Mouse (Mus musculus): ENCODE measurements around the gene Irak4. TPM values are rescaled to one million over a fixed set of nuclear protein-coding genes. Genes with fewer than 3 reads are reported as not detected.
A peak's percentile ranks its signal among the peaks of the same experiment; 100 is the strongest.

The Irak4 gene
- 2.4 and 3.3 TPM in 2 replicates for polyA plus RNA-seq (2016; fragmentation: Nextera tagmentation; extraction: Ambion mirVana)

DNA sequence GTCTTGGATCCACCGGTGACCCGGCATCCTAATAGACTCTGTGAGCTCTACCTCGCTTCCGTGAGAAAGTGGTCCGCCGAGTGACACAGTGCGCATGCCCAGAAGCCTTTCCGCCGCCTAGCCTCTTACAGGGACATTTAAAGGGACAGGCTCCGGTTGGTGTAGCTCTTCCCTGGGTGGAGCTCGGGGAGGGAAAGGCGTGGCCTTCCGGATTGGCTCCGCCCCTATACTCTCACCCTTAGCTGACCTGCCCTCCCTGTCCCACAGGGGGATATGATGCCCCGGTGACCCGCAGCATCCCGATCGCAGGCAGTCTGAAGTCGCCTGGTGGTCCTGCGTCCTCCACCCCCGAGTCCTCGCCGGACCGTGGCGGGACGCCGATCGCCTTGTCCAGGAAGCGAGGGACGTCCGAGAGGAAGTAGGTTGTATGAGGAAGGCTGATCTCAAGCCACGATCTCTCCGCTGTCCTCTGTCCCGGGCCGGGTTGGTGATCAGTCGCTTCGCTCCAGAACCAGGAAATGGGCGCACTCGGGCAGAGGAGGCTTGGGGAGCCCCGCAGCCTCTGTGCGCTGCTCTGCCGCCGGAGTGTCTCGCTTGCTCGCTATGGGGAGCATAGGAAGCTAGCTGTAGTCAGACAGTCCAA, at the start of gene Irak4, which contains the start of gene Pus7l:
Gene Irak4, plus strand, starts transcription at position 235 of the 643 bp plus-strand sequence.
Gene Pus7l, minus strand, starts transcription at position 139 of the 643 bp plus-strand sequence.
- Histone ChIP-seq H3K36me3 (no peaks in the 10 kb centered on the region; the same call in 1 of the 2 replicates), H3K4me1 (peaks cover 11% of the 10 kb centered on the region), H3K4me3 (peak within 1 kb of the TSS; percentile 78), H3K27me3 (ENCODE audit: low read depth, poor library complexity, severe bottlenecking) (no peaks in the 10 kb centered on the region), H3K27ac (replicated peaks) (peak within 1 kb of the TSS; percentile 88), H3K9me3 (replicated peaks) (no peaks in the 10 kb centered on the region)
- peak; percentile 93 for DNase-seq (ENCODE audit: low spot score)
- under 1% methylated on average over 45 of the region's 45 CpGs for WGBS

GRCm38 (mm10) chr15:94494445-94494844, 49.0 kb upstream of the Irak4 start:
- H3K27me3 ChIP-seq (ENCODE audit: low read depth, poor library complexity, severe bottlenecking): no peaks in the 10 kb centered on the region
- H3K36me3 ChIP-seq: no peaks in the 10 kb centered on the region
- no peaks in the 10 kb centered on the region for H3K4me1 ChIP-seq
- no peak for DNase-seq (ENCODE audit: low spot score)
- WGBS: 98% methylated on average over 1 of the region's 1 CpGs
- H3K27ac ChIP-seq (replicated peaks): no peak overlapping the region
- H3K4me3 ChIP-seq: no peak overlapping the region
- H3K9me3 ChIP-seq (replicated peaks): peaks cover 8% of the 10 kb centered on the region; the same call in 1 of the 2 replicates

DNA sequence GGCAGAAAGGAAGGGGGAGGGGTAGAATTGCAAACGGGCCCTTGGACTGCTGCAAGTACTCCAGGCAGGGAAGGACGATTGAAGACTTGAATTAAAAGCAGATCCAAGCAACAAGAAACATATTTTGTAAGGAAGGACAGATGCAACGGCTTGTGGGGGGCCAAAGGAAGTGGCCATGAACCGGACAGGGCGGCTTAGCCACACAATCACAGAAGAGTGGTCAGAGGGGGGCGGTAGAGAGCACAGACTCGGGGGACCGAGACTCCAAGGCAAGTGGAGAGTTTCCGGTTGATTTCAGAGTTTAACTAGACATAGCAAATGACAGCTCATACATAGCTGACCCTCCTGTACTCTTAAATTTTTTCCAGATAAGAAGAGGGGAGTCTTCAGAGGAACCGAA, 47.5 kb upstream of the Irak4 start:
- no peaks in the 10 kb centered on the region for H3K27me3 ChIP-seq (ENCODE audit: low read depth, poor library complexity, severe bottlenecking)
- no peak for DNase-seq (ENCODE audit: low spot score)
- 75% methylated on average over 10 of the region's 10 CpGs for WGBS
- H3K4me3 ChIP-seq: no peak overlapping the region
- peaks cover 8% of the 10 kb centered on the region; the same call in 1 of the 2 replicates for H3K9me3 ChIP-seq (replicated peaks)
- no peaks in the 10 kb centered on the region for H3K4me1 ChIP-seq
- H3K36me3 ChIP-seq: no peaks in the 10 kb centered on the region
- no peak overlapping the region for H3K27ac ChIP-seq (replicated peaks)

DNA sequence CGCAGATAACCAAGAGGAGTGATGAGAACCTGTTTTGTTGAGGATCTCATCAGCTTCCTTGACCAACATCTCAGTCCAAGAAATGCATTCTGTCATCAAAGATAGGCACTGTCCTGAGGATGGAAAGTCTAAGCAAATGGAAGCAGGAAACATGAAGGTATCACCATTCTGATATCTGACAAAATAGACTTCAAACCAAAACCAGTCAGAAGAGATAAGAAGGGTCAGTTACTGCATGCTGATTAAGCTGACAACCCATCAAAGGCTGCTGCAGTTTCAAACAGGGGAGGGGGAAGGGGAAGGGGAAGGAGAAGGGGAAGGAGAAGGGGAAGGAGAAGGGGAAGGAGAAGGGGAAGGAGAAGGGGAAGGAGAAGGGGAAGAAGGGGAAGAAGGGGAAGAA, 44.2 kb upstream of the Irak4 start:
- no peak for DNase-seq (ENCODE audit: low spot score)
- H3K27me3 ChIP-seq (ENCODE audit: low read depth, poor library complexity, severe bottlenecking): no peaks in the 10 kb centered on the region
- no peak overlapping the region for H3K4me3 ChIP-seq
- H3K36me3 ChIP-seq: no peaks in the 10 kb centered on the region
- no peak overlapping the region for H3K27ac ChIP-seq (replicated peaks)
- peaks cover 3% of the 10 kb centered on the region; the same call in 1 of the 2 replicates for H3K9me3 ChIP-seq (replicated peaks)
- WGBS: 68% methylated on average over 1 of the region's 1 CpGs
- H3K4me1 ChIP-seq: peaks cover 5% of the 10 kb centered on the region; the same call in 1 of the 2 replicates

- peaks cover 8% of the 10 kb centered on the region; the same call in 1 of the 2 replicates for H3K4me1 ChIP-seq
- 88% methylated on average over 12 of the region's 12 CpGs for WGBS
- no peaks in the 10 kb centered on the region for H3K36me3 ChIP-seq
- H3K27ac ChIP-seq (replicated peaks): no peak overlapping the region
- no peak overlapping the region for H3K4me3 ChIP-seq
- H3K27me3 ChIP-seq (ENCODE audit: low read depth, poor library complexity, severe bottlenecking): no peaks in the 10 kb centered on the region
- no peak for DNase-seq (ENCODE audit: low spot score)
- H3K9me3 ChIP-seq (replicated peaks): no peaks in the 10 kb centered on the region
Measured at GRCm38 (mm10) chr15:94503451-94504215, 39.8 kb upstream of the Irak4 start.

- Histone ChIP-seq H3K27me3 (ENCODE audit: low read depth, poor library complexity, severe bottlenecking) (no peaks in the 10 kb centered on the region), H3K36me3 (0 out of 2 replicates have a peak, but pooled peaks cover 3% of the 10 kb centered on the region), H3K27ac (replicated peaks) (no peak overlapping the region), H3K4me3 (no peak overlapping the region), H3K4me1 (no peaks in the 10 kb centered on the region), H3K9me3 (replicated peaks) (no peaks in the 10 kb centered on the region)
- DNase-seq (ENCODE audit: low spot score): no peak
- WGBS: 76% methylated on average over 16 of the region's 16 CpGs
Measured at GRCm38 (mm10) chr15:94517913-94518491, 25.4 kb upstream of the Irak4 start.

DNA sequence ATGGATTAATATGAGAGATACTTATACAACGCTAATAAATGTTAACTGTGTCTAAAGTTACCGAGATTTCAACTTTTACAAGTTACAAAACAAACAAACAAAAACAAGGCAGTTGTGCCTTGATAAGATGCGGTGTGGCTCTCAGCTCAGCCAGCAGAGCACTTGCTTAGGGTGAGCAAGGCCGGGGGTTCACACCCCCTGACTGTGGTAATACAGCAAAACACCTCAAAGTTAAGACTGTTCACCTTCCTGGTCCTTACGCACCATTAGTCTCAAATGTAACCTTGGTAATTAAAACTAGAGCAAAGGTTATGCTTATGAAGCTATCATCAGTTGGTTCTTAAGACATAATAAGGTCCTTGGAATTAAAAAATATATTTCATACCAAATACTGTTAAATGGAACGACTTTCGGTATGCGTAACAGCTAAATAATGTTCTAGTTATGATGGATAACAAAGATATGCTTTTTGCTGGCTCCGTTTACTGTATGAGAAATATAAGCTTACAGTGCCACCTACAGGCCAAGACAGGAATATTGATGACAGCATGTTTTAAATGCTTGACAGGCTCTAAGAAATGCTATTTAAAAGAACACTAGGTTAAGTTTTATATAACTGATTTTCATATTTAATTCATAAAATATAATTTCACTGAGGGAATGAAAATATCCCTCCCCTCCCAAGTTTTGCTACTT, 23.1 kb upstream of the Irak4 start:
- Histone ChIP-seq H3K9me3 (replicated peaks) (no peaks in the 10 kb centered on the region), H3K4me1 (no peaks in the 10 kb centered on the region), H3K4me3 (no peak overlapping the region), H3K27ac (replicated peaks) (no peak overlapping the region), H3K36me3 (0 out of 2 replicates have a peak, but pooled peaks cover 8% of the 10 kb centered on the region), H3K27me3 (ENCODE audit: low read depth, poor library complexity, severe bottlenecking) (no peaks in the 10 kb centered on the region)
- 55% methylated on average over 9 of the region's 9 CpGs for WGBS
- no peak for DNase-seq (ENCODE audit: low spot score)

- no peak for DNase-seq (ENCODE audit: low spot score)
- WGBS: 79% methylated on average over 5 of the region's 5 CpGs
- no peak overlapping the region for H3K27ac ChIP-seq (replicated peaks)
Measured at GRCm38 (mm10) chr15:94520959-94521358, 22.5 kb upstream of the Irak4 start.

DNA sequence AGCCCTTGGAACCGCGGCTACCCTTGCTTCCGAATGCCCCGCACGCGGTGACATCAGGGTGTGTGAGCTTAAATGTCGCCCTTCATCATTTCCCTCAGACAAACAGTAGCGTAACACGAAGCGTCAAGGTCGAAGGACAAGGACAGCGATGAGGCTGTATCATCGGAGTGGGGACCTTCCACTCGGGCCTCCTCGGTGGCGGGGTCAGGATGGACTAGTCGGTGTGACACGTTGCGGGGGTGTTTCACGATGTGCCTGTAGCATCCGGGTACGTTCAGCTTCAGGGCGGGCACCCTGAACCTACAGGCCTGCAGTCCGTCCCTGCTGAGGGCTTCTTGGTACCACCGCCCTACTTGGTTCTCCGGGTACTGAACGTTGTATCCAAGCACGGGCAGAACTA, 20.2 kb upstream of the Irak4 start:
- Histone ChIP-seq H3K4me1 (no peaks in the 10 kb centered on the region), H3K9me3 (replicated peaks) (no peaks in the 10 kb centered on the region), H3K36me3 (peaks cover 18% of the 10 kb centered on the region), H3K27ac (replicated peaks) (no peak overlapping the region), H3K4me3 (no peak overlapping the region), H3K27me3 (ENCODE audit: low read depth, poor library complexity, severe bottlenecking) (no peaks in the 10 kb centered on the region)
- 87% methylated on average over 28 of the region's 28 CpGs for WGBS
- no peak for DNase-seq (ENCODE audit: low spot score)

More at GRCm38 (mm10) chr15:94520959-94521358, 22.5 kb upstream of the Irak4 start:
- H3K4me1 ChIP-seq: no peaks in the 10 kb centered on the region
- no peaks in the 10 kb centered on the region for H3K27me3 ChIP-seq (ENCODE audit: low read depth, poor library complexity, severe bottlenecking)
- H3K36me3 ChIP-seq: 0 out of 2 replicates have a peak, but pooled peaks cover 8% of the 10 kb centered on the region
- no peaks in the 10 kb centered on the region for H3K9me3 ChIP-seq (replicated peaks)
- H3K4me3 ChIP-seq: no peak overlapping the region

- DNase-seq (ENCODE audit: low spot score): no peak
- WGBS: 92% methylated on average over 12 of the region's 12 CpGs
- Histone ChIP-seq H3K36me3 (peaks cover 29% of the 10 kb centered on the region), H3K27me3 (ENCODE audit: low read depth, poor library complexity, severe bottlenecking) (no peaks in the 10 kb centered on the region), H3K27ac (replicated peaks) (no peak overlapping the region), H3K4me1 (no peaks in the 10 kb centered on the region), H3K9me3 (replicated peaks) (no peaks in the 10 kb centered on the region), H3K4me3 (no peak overlapping the region)
Measured at GRCm38 (mm10) chr15:94524956-94525355, 18.5 kb upstream of the Irak4 start.

GRCm38 (mm10) chr15:94530519-94530918, 12.9 kb upstream of the Irak4 start:
- no peak for DNase-seq (ENCODE audit: low spot score)
- no peak overlapping the region for H3K27ac ChIP-seq (replicated peaks)
- WGBS: 90% methylated on average over 3 of the region's 3 CpGs
- no peaks in the 10 kb centered on the region for H3K4me1 ChIP-seq
- H3K27me3 ChIP-seq (ENCODE audit: low read depth, poor library complexity, severe bottlenecking): no peaks in the 10 kb centered on the region
- H3K4me3 ChIP-seq: no peak overlapping the region
- peaks cover 34% of the 10 kb centered on the region for H3K36me3 ChIP-seq
- no peaks in the 10 kb centered on the region for H3K9me3 ChIP-seq (replicated peaks)

DNA sequence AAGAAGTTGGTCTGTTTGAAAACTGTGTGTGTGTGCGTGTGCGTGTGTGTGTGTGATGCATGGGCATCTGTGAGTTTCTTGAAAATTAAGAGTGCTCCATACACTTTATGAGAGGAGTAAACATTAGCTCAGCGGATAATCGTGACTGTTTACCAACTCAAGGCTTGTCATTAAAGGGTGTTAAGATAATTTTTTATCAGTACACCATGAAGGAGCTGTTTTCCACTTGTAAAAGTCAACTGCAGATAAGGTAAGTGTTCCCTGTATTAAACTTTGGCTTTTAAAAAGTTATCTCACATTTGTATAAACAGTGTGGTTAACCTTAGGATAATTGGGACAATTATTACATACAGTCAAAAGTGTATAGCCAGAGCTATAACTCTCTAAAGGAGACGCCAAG, 11.1 kb upstream of the Irak4 start:
- no peak overlapping the region for H3K4me3 ChIP-seq
- no peaks in the 10 kb centered on the region for H3K4me1 ChIP-seq
- no peak for DNase-seq (ENCODE audit: low spot score)
- H3K27me3 ChIP-seq (ENCODE audit: low read depth, poor library complexity, severe bottlenecking): no peaks in the 10 kb centered on the region
- H3K36me3 ChIP-seq: peaks cover 30% of the 10 kb centered on the region
- H3K27ac ChIP-seq (replicated peaks): no peak overlapping the region
- 98% methylated on average over 5 of the region's 5 CpGs for WGBS
- H3K9me3 ChIP-seq (replicated peaks): no peaks in the 10 kb centered on the region

All from midbrain, embryonic 10.5 days (tissue).